Mouse (Mus musculus) heart, adult 8-10 months (tissue): Measurements from ENCODE around the gene Ezr. TPM values are rescaled to one million over a fixed set of nuclear protein-coding genes. Genes with fewer than 3 reads are reported as not detected.

Experiments used
- DNase-seq: peaks from one replicate; pipeline ENCODE4 v3.0.0; 2022; ENCODE audit warnings: low spot score
- total RNA-seq, 4 experiments: library from RNA; stranded (reverse); gene quantifications; 2 replicates each; pipeline ENCODE4 v1.2.4; 2022

Gene Ezr
- total RNA-seq, 4 experiments from 2014 or later: 29.1 to 38.7 (median 33.9) TPM

DNA sequence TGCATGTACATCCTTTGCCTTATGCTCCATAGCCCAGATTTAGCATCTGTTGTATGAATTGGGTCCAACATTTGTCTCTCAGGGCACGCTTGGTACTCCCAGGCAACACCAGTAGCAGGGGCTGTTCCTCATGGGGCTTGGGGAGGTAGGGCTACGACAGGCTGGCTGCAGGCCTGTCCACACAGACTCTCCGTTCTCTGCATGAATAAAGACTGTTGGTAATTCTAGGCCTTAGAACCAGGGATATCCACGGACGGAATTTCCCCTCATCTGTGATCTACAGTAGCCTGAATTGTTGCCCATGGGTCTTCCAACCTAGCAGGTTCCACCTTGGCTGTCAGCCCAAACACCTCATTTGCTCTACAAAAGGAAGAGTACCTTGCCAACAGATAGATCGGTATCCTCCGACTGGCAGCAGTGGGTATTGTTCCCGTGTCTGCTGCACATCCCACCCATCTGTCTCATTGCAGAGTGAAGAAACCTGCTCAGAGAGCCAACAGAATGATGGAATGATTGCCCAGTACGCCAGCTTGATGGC, 7.1 kb upstream of the Ezr start:
- DNase-seq: no peak

DNA sequence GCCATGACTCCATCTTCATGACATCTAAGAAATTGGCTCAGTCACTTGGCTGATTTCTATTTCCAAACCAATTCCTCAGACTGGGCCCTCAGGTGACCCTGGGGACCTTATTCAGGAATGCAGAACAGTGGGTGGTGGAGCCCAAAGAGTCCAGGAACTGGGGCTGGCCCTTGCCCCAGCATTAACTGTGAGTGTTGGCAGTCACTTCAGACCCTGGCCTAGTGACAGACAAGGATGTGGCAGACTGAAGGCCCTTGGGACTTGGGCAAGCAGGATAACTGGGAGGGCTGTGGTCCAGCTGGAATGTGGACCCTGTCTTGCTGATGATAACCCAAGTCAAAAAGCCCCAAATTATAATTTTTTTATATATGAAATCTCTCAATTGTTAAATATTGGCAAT, 6.5 kb upstream of the Ezr start:
- no peak for DNase-seq

DNA sequence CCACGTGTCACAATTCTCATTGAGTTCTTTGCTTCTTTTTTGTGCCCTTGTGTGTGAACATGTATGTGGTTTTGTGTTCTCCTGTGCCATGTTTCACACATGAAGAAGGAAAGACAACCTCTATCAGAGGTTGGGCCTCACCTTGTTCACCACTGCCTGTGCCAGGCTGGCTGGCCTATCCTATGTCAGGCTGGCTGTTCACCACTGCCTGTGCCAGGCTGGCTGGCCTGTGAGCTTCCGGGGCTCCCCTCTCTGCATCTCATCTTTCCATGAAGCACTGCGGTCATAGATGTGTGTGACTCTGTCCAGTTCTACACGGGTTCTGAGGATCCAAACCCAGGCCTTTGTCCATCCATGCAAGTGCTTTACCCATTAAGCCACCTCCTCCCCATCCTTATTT, 4.7 kb upstream of the Ezr start:
- no peak for DNase-seq

DNA sequence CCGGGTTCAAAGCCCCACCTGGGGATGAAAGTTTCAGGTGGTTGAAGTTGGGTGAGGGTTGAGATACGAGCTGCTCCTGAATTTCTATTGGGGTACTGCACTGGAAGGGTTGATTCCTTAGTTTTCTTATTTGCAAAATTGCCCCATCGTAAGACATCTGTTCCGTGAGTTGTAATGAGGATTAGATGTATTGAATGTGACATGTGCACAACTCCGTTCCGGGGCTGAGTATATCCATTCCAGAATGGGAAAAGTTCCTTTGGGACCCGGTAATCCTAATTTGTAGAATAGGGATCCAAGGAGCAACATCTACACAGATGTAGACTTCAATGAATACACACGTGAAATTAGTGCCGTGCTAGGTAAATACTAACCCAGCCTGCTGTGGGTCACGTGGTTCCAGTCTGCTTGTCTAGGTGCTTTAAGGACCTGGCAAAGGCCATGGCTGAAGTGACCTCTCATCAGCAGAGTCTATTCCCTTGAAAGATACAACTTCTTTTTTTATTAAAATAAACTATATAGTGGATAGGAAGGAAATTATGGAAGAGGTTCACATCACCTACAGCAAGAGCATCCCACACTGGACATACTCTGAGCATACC, 1.3 kb upstream of the Ezr start:
- no peak for DNase-seq

DNA sequence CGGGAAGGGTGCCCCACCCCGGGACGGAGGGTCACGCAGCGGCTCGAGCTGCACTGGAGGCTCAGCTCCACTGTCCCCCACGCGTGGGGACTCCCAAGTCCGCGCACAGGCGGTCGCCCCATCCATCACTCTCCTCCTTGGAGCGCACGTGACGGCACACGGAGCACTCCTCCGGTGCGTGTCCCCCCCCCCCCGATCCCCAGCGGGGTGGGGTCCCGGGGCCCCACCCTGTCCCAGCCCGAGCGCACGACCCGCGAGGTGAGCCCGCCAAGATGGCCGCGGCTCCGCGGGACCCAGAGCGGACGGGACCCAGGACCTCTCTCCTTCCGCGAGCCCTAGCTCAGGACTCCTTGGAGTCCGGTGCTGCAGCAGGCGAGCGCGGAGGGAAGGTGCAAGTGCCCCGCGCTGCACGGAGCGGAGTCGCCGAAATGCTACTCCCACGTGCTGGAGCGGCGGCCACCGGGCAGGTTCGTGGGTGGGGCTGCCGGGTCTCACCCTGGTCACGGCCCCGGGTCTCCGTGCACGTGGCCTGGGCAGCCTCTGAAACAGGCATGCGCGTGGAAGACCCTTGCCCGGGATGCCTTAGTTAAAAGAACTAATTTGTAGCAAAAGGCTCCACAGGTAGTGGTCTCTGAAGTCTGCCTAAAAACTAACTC, 550 bp upstream of the Ezr start:
- no peak for DNase-seq

DNA sequence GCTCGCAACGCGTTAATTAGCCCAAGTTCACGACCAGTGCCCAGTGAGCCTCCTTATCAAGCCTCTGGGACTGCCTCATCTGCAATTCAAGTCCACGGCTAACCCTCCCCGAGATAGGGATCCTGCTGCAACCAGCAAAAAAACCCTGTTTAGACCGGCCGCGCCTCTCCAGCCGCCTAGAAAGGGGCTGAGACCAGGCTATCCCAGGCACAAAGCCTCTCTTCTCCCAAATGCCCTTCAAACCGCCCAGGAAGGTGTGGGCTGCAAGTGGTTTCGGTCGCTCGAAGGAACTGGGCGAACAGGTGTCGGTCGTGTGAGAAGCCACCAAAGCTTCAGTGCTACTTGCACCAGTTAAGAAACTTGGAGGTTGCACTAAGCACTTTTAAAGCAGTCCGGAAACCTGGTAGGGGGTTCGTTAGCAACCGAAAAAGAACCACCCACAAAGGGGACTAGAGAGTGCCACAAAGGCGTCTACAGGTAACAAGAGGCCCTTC, 504 bp downstream of the Ezr start:
- peak; percentile 31 for DNase-seq

DNA sequence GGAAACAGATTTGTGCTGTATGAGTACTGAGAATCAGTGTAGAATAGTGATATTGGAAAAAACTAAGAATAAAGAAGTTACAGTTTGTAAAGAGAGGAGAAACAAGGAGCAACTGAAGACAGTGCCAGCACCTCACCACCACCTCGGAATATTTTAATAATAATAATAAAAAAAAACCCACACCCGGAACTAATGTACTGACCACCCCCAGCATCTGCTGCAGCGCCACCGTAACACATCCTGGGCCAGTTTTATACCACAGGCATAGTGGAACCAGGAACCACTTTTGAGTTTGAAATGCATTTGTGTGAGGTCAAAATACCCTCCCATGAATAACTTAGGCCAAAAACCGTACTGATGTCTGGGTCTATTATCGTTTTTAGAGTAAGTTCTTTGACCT, 1.3 kb downstream of the Ezr start:
- no peak for DNase-seq

DNA sequence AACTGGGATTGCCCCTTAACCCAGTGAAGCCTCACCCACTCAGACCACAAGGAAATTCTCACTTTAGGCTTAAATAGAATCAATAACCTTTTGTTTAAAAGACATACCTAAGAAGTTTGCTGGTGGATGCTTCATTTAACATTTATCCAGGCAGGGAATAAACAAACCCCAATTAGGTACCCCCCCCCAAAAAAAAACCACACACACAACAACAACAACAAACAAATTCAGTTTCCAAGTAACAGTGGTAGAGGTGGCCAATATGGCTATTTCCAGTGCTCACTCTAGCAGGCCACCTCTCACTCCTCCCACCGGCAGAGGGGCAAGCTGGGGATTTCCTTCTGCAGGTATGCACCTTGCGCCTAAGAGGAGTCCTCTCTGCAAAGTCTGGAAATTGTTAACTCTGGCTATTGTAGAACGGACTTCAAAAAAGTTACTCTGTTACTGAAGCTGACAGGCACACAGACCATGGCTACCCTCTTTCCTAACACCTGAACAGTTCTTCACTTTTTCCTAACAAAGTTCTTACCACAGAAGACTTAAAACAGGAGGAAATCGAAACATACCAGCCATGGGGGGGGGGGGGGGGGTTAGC, 2.0 kb downstream of the Ezr start:
- no peak for DNase-seq

DNA sequence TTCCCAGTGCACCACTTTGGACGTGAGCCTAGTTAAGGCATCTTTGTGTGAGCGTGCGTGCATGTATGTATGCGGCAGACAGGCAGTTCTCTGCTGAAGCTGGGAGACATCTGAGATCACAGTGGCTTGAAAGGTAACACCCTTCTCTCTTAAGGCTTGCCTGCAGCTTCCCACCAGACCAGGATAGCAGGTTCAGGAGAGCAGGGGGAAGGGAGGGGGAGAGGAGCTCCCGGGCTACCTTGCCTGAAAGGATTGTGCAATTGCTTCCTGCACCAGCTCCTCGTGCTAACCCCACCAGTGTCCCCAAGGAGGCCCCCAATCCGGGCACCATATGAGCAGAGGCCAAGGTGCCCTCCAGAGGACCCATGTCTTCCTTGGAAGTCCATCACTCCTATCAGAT, 3.0 kb downstream of the Ezr start:
- DNase-seq: no peak

DNA sequence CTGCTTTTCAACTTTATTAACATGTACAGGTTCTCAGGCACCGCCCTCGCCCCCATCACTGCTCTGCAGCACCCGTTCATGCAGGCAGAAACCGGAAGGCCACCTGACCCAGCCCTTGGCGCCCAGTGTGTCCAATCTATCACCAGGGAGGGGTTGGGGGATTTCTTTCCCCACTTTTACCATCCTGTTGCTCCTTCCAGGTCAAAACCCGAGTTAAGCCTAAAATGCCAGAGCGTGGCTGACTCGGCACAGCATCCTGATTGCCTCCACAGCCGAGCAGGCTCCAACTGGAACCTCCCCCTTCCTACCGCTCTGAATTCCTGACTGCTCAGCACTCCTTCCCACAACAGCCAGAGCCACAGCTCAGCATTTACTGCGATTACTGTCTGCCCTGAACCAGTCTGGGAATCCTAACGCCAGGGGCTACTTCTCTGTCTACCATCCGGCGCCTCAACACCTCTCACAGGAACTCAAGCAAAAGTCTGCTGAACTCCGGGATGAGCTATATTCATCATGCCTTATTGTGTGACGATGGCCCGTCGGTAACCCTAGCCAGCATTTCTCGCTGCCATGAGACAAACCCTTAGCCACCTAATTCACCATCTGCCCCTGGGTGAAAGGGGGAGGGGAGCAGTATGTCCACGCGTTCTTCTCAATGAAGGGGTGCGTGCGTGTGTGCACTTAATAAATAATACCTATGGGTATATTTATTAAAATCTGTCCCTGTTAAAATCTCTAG, 3.6 kb downstream of the Ezr start:
- DNase-seq: peak; percentile 46

DNA sequence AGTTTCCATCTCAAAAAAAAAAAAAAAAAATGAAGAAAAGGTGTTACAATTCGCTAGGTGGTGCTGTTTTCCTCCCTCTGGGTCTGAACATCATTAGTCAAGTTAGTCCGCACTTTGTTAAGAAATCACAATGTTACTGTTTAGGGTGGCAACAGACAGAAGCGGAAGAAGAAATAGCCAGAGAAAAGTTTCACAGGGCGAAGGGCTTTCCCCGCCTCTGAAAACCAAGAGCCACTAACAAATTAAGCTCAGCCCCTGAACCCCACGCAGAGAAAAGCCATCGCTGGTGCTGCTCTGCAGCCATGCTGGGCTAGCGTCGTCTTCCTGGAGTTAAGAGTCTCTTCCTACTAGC, 4.3 kb downstream of the Ezr start:
- peak; percentile 68 for DNase-seq

DNA sequence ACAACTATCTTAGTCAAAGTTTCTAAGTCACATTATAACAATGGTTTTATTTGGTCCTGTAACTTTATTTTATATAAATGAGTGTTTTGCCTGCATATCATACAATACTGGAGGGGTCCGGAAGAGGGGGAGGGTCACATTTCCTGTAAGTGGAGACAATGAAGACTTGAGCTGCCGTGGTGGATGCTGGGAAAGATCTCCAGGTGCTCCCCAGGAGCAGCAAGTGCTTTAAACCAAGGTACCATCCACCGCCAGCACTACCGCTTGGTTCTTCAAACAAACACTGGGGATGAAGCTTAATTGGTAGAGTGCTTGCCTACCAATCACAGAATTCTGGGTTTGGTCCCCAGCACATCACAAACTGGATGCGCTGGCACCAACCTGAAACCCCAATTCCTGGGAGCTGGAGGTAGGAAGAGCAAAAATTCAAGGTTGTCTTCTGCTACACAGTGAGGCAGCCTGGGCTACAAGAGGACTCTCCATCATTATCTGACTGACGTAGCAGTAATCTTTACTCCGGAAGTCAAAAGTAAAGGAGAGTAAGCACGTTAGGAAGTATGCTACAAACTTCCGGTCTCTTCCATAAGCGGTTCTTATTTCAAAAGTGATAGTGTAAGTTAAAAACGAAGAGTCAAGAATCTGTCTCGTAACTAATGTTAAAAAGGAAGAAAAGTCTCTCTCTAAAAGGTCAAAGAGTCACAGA, 4.8 kb downstream of the Ezr start:
- no peak for DNase-seq

DNA sequence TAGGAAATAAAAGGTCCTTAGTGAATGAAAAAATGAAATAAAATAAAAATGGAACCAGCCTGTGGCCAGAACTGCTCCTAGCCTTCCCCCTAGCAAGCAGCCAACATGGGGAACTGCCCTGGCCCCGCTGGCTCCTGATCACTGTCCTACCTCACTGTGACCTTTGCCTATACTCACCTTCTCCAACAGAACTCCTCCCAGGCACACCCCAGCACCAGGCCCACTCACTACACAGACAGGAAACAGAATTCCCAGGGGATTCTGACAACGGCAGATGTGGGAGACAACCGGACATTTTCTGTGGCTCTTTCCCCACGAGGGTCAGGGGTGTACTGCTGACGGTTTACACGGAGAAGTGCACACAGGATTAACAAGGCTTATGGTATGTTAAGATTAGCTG, 5.5 kb downstream of the Ezr start:
- no peak for DNase-seq

DNA sequence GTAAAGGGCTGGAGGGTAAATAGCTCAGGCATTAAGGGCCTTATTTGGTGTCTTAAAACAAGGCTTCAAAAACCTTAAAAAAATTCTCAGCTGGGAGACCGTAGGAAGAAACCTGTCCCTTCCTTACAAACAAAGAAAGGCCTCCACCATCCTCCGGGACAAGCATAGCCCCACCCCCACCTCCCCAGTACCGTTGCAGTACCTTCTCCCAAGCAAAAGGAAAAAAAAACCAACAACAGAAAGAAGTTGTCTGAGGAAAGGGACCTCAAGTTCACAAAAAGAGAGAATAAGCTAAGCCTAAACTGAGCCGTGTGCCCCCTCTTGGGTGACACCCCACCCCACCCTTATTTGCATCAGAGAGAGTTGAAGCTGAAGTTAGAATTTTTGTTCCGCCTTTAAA, 6.0 kb downstream of the Ezr start:
- no peak for DNase-seq

DNA sequence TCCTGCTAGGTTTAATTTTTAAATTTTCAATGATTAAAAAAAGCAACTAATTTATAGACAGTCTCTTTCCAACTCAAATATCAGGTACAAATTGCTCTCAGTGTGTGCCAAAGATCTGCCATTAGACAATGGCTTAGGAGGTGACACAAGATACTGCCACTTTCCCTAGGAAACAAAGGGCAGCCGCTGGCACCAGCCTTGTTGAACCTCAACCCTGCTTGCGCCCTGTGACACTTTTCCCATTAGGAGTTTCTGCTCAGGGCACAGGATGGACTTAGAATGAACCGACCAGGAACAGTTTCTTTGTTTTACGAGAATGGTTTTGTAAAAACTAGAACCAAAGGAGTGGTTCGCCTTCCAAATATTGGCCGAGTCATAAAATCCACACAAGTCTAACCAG, 6.5 kb downstream of the Ezr start:
- DNase-seq: no peak

DNA sequence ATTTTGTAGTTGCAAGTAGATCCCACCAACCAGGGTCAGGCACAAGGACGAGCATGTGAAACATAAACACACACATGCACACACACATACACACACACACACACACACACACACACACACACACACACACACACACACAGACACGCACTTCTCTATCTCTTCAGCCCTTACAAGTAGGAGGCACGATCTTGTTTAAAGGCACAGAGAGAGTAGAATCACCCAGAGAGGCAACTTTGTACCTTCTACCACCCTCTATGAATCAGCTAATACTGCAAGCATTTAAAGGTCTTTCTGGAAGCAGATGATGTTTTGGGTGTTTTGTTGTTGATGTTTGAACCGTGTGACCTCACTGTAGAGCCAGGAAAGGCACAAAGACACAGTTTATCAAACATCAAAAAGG, 6.9 kb downstream of the Ezr start:
- no peak for DNase-seq

DNA sequence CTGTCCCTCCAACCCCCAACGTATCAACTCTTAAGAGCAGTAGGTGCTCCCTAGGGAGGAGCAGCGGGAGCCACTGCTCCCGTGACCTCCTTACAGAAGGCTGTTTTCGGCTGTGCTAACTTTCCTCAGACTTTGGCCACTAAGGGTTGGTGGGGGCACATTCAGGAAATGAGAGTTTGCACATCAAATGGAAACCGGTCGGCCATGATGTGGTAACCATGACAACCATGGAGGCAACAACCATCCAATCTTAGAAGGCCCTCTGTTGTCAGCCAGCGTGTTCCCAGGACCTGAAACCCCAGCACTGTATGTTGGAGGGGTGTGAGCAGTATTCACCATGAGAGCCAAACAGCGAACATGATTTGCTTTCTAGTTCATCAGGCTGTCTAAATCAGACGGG, 7.4 kb downstream of the Ezr start:
- no peak for DNase-seq

DNA sequence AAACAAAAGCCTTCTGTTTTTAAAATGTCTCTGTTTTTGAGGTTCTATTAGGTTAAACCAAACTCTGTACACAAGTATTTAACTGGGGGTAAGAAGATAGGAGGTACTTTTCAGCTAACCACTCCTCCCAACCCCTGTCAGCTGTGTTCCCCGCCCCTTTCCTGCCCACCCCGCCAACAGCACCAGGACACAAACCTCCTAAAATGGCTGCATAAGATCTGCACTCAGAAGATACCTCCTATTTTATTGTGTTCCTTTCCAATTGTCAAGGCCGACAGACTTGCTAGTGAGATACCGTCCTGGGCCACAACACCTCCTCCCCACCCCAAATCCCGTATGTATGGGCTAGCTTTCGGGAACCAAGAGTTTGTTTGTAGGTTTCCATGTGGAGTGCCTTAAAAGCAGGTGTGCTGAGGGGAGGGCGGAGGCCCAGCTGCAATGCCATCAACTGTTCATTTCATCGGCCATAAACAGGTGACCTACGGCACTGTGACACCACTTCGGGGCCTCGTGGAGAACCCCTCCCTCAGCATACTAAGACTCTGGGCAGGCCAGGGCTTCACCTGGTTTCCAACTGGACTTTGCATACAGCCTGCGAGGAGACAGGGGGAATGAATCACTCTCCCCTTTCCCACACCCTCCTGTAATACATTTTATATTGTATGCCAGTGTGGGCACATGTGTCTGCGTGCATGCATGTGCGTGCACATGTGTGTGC, 9.2 kb downstream of the Ezr start:
- no peak for DNase-seq

DNA sequence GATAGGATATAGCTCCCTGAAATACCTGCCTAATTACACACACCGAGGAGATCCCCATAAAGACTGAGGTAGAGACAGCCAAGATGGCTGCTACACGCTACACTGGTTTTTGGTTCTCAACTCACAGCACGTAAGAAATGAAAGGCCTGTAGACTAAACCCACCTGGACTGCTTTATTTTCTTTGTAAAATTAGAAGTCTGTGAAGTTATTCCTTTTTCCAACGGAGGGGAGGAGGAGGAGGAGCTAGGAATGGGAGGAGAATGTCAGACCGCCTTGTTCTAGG, 10.2 kb downstream of the Ezr start:
- no peak for DNase-seq

DNA sequence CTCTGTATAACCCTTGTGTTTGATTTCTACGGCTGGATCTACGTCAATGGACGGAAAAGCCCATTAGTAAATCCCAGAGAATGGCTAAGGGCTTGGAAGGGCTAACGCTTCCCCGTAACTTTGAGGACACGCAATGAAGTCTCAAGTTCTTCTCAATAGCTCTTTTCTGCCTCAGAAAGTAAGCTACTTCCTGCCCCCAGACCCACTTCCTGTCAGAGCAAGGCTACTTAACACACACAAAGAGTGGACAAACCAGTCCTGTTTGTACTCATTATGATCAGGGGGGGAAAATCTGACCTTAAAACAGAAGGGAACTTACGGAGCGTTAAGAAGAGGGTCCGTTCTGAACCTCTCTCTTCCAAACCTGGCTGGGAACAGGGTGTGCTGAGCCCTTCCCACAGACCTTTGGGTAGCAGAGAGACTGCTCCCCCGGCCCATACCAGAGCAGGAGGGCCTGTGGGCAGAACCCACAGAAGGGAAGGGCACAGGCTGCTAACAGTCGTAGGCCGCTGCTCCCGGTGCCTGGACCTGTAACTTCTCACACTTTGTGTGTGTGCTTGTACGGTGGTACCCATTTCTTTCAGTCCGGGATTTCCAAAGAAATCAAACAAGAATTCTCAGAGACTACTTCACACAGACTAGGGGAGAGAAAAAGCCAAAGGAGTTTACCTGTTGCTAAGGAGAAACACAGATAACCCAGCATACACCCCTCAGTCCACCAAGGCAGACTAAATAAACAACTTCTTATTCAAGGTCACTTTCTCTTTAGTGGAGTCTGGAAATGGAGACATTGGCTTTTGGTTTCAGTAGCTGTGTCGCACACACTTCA, 10.7 kb downstream of the Ezr start:
- no peak for DNase-seq

DNA sequence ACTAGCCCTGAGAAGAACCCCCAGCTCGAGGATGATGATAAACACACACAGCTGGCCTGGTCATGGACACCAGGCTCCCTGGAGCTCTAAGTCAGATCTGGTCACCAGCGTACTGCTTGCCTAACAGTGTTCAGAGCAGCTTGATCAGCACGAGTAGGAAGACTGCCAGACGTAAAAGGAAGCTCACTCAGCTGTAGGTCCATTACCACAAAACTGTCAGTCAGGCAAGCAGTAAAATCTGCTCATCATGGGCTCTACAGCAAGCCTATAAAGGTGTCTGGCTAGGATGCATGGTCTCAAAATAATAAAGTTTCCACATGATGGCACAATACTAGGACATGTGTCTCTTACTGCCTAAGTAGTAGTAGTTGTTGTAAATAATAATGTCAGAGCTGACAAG, 13.0 kb downstream of the Ezr start:
- no peak for DNase-seq
